Mouse (Mus musculus) hindlimb bud, embryonic 11.5 days (tissue): Measurements from ENCODE around the gene Apoa1.

ENCODE experiments used
- DNase-seq: peaks from one replicate; pipeline ENCODE4 v3.0.0-alpha.2; 2012; ENCODE audit warnings: low read depth, low spot score; ENCODE audit errors: extremely low spot score

Apoa1 gene

GRCm38 (mm10) chr9:46256658-46257385, 28.4 kb downstream of the Apoa1 start:
- no peak for DNase-seq

DNA sequence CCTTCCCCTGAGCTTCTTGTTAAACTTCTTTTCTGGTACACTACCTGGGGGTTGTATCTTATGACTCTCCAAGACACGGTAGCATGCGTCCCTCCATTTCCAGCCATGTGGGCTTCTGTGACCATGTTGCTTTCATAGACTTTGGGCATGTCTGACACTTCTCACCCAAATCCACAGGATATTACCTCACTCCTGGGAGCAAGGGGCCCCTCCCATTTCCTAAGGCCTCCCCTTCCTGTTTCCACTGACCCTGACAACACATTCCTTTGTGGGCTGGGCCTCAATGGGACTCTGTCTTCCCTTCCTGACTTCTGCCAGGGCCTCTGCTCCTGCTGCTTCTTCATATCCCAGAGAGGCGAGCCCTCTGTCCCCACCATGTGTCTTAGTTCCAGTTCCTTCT, 29.2 kb downstream of the Apoa1 start:
- no peak for DNase-seq

DNA sequence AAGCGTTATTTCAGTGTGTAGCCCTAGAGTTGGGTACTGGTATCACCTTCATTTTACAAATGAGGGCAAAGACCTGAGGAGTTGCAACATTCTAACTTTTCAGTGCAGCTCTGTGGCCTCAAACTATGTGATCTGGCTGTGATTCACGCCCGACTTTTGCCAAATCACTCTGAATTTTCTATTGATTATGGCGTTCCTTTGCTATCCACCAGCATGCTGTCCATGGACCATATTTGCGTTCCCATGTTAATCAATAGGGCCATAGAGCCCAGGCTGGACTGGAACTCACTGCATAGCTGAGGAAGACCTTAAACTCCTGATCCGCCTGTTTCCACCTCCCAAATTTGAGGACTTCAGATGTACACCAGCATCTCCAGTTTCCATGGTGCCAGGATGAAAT, 30.7 kb downstream of the Apoa1 start:
- DNase-seq: no peak

- DNase-seq: no peak
Measured at GRCm38 (mm10) chr9:46261131-46261530, 32.8 kb downstream of the Apoa1 start.

DNA sequence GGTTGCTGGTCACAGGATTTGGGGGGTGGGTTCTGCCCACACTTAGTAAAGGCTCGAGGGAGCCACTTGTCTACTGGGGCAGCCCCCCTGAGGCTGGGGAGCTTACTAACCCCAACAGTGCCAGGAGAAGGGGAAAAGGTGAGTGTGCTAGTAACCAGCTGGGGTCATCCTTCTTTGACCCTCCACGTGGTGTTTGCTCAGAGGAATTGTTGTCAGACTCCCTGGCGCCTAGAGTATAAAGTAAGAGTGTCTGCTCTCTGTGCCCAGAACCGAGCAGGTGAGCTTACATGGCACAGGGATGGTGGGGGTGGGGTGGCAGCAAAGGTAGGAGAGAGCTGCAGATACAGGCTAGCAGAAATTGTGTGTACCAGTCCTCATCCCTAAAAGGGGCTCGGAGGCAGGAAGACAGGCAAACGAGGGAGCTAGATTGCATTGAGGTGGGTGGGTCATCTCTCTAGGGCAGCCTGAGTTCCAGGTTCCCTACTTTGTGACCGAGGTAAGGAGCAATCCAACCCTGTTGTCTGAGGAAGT, 40.0 kb downstream of the Apoa1 start, which contains the start of gene Apoa5:
Apoa5 (plus strand) TSS at position 291 of the 531 bp plus-strand sequence.
- no peak for DNase-seq

DNA sequence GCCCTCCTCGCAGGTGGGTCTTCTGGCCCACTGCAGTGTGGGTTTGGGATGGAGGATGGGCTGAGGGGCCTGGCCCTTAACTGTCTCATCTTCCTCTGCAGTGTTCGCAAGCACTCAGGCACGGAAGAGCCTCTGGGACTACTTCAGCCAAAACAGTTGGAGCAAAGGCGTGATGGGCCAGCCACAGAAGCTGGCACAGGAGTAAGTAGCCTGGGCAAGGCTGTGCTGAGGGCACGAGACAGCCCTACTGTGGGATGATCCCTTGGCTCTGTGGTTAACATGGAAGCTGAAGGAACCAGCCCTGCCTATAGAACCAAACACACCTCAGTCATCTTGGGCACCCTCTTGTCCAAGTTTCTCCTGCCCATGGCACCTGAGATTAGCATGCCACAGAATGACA, 40.7 kb downstream of the Apoa1 start:
- DNase-seq: no peak

DNA sequence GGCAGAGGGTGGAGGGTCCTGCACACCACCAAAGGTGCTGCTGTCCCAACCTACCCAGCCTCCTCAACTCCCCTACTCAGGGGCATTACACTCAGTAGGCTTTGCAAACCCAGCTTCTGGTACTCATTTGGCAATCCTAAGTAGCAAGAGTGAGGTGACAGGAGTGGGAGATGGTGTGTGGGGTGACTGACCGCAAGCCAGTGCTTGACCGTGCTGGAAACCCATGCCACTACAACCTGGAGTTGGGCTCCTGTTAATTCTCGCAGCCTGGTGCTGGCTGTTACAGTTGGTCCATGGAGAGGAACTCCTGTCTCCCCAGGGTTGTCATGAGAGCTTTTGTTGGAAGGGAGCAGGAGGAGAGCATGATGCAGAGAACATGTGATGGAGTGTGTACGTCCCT, 42.4 kb downstream of the Apoa1 start:
- no peak for DNase-seq

- DNase-seq: no peak
Measured at GRCm38 (mm10) chr9:46272070-46272469, 43.7 kb downstream of the Apoa1 start.

DNA sequence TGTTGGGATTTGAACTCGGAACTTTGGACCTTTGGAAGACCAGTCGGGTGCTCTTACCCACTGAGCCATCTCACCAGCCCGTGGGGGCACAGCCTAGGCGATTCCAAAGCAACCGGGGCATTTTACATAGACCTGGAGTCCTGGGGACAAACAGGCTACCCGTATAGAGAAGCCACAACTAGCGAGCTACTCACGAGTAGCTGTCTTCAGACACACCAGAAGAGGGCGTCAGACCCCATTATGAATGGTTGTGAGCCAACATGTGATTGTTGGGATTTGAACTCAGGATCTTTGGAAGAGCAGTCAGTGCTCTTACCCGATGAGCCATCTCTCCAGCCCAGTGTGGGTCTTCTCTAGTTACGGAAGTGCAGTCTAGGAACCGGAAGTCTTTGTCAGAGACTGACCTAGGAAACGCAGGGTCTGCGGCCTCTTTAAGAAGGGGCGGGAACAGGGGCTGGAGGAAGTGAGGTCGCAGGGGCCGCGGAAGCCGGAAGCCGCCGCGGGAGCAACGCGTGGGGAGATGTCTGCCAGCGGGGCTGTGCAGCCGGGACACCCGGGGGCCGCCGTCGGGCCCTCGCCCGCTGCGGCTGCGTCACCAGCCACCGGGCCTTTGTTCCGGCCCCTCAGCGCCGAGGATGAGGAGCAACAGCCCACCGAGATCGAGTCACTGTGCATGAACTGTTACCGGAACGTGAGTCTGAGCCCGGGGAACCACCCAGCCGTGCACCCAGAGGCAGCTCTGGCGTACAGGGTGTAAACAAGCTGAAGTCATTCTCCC, 44.5 kb downstream of the Apoa1 start, which contains the start of gene Zpr1:
Zpr1 (plus strand) TSS at position 388 of the 778 bp plus-strand sequence.
- DNase-seq: peak; percentile 79

DNA sequence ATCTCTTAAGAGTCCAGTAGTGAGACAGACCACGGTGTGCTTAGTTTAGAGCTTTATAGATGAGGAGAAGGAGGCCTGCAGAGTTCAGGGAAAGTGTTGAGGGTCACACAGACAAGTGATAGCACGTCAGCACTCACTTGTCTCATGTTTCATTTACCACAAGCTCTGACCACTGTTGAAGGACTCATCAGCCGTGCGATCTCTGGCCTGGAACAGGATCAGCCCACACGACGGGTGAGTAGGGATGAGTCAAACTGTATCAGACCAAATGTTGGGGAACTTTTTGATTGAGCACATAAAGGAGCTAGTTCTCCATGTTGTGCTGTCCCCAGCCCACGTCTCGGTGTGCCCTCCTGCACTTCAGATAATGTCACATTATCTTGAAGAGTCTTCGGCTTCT, 46.1 kb downstream of the Apoa1 start:
- DNase-seq: no peak
